Mouse (Mus musculus): ENCODE results near the gene Ttc23.

The Ttc23 gene

DNA sequence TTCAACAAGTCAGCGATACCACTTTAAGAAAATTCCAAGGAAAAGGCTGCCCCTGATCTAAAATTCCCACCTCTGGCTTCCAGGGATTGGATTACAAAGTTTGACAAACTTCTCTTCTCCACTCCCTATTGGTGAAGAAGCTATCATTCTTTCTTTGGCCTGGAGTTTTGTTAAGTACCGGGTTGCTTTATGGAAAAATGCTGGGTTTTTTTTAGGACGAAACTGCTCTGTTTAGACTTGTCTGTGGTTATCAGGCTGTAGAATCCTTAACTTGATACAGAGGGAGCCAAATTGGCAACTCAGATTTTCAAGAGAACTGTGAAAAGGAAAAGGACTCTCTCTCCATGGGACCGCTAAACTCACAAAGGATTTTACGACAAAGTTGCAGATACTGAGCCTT, at the start of gene Ttc23:
TSS of gene Ttc23 (plus strand) at position 134 of the 400 bp plus-strand sequence.
- no peak for DNase-seq

DNA sequence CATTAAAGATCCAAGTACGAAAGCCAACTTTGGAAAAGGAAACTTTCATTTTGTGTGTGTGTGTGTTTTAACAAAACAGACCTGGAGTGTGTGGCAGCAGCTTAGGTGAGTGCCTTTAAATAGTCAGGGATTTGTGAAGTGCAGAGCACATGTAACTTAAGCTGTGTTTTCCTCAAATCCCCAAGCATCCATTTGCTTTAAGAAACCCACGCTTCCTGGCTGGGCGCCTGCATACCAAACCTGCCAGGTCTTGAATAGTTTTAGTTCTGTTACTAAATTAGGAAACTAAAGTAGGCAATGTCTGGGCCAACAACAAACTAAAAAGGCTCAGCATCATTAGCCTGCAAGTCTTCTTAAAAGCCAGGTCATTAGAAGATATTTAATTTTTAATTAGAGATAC, 49.2 kb upstream of the Ttc23 start:
- DNase-seq: peak; percentile 64

DNA sequence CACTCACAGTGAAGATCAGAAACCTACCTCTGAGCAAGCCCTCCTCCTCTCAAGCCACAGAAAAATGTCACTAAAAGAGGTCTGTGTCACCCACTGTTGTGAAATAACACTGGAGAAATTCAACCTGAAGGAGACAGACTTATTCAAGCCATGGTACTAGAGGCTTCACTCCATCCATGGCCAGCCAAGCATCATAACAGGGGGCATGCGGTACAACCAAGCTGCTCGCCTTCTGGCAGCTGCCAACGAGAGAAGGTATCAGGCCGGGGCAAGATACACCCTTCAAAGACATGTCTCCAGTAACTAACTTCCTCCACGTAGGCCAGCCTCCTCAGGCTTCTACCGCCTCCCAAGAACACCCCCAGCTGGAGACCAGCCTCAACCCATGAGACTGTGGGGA, 42.1 kb upstream of the Ttc23 start:
- DNase-seq: no peak

DNA sequence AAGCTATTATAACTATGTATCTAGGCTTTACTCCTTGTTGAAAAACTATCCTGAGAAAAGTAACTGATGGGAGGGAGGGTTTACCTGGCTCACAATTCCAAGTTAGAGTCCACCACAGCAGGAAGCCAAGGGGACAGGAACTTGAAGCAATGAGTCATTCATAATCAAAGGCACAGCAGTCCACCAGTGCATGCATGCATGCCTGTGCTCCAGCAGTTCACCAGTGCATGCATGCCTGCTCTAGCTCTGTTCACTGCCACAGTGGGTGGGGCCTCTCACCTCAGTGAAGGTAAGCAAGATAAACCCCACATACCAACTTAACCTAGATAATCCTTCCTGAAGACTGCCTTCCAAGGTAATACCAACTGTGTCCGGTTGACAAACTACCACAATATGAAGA, 41.0 kb upstream of the Ttc23 start:
- DNase-seq: no peak

DNA sequence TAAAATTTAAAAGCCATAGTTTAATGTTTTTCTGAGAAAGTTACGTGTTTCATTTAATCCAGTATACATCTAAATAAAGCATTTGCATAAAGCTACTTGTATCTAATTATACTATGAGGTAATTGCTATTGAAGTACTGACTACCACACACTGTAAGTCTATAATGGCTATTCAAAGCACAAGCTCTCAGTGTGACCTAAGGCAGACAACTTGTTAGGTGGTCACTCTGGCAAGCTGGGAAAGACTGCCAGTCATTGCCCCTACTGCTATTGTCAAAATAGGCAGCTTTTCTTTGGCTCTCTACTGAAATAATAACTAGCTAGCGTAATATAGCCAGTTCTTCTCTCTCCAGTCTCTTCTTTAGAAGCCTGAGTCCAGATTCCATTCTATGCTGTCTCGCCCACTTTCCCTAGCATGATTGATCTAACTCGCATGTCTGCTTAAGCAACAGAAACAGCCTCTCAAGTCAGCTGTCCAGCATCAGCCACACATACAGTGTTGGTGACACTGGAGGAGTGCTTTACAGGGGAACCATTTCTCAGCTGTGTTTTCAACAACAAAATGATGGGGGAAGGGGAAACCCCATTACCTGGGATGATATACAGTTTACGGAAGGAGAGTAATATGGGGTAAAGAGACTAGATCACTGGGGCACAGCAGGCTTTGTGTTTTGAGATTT, 39.4 kb upstream of the Ttc23 start:
- DNase-seq: no peak

DNA sequence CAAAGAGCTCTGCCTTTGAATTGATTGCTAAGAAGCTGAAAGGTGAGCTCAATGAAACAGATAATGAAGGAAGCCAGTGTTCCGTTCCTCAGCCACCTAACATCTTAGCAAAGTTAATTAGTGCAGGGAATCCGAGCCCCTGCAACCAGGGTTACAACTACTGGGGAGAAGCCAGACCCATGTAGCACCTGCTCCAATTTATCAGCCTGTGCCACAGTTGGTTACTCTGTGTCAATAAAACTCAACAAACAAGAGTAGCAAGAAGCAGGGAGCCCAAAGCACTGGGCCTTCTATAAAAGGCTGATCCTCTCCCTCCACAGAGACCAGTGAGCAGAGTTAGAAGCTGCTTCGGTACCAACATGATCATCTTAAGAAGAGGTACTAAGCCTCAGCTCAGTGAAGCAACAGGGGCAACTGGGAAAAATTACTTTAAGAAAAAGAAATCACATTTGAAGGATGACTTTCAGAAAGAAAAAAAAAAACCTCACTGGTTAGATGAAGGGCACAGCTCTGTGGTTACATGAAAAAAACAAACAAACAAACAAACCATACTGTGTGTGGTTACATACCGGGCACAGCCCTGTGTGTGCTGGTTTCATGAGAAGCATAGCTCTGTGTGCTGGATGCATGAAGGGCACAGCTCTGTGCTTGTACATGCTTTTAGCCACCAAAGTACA, 38.7 kb upstream of the Ttc23 start:
- DNase-seq: no peak

DNA sequence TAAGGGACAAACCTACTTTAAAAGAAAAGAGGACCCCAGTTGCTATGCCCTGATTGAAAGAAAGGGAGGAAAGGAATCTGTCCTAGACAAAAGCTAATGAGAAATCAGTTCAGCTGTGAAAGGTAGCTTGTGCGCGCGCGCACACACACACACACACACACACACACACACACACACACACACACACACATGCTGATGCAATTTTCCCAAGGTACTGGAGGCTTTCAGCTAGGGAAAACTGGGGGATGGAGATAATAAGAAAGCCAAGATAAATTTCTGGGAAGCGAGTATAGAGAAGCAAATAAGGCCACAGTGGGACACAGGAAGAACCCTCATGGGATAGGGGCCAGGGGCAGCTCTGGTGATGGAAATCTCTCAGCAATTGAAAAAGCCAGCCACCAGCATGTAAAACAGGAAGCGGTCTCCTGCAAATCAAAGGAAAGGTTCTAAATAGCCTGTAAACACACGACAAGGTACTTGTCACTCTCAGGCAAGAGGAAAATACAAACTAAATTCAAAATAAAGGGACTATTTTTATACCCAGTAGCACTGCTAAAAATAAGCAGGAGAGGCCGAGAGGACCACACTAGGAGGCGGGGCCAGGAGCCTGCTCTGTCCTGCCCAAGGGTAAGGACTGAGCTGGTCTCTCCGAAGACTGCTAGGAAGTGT, 33.3 kb upstream of the Ttc23 start:
- no peak for DNase-seq

DNA sequence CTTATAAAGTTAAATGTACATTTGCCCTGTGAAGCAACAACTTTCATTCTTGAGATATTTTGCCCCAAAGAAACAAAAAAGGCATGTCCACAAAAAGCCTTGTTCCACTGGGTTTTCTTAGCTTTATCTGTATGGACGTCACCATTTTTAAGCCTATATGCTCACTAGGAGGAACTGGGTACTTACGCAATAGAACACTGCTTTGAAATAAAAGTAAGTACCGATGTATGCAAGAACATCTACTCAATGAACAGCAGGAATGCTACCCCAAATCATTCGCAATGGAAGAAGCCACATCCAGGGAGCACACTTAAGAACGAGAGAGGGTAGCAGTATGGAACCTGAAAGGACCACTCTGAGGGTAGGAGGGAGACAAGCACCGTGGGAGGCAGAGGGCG, 32.7 kb upstream of the Ttc23 start:
- no peak for DNase-seq

DNA sequence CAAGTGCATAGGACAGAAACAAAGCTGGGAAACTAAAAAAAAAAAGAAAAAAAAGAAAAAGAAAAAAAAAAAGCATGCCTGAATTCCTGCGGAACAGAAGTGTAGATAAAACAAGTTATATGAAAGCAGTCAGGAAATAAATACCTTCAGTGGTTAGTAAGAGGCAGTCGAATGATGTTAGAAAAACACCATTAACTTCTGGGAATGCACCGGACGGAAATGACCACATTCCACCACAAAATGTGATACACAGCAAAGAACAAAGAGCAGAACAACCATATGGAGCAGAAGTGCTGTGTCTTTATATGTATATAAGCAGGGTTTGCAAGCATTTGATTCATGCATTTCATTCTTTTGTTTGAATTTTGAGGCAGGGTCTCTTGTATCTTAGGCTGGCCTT, 30.3 kb upstream of the Ttc23 start:
- no peak for DNase-seq

DNA sequence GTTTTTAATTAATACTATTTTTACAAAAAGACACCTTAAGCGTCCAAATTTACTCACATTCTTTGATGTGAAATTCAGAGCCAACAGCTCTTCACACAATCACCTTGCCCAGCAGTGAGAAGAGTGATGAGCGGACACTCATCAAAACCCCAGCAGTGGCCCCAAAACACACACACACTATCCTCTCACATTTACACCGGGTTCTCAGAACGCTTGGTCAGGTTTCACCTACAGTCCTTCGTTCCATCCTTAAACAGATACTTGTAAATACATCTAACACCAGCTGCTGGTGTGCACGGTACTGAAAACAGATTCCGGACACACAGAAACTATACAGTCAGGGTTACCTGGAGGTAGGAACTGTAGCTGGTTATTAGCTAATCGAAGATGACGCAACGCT, 29.6 kb upstream of the Ttc23 start:
- no peak for DNase-seq

DNA sequence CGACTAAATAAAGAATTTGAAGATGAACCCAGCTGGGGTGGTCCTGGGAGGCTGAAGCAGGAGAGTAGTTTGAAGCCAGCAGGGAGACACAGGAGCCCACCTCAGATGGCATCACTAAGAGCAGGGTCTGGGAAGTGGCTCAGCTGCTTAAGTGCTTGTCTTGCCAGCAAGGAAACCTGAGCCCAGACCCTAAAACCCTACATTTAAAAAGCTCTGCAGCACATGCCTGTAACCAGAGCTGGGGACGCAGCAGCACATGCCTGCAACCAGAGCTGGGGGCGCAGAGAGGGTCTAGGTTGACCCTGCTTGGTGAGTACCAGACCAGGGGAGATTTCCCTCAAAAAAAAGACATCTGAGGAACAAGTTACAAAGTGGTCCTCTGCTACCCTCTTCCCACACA, 28.9 kb upstream of the Ttc23 start:
- no peak for DNase-seq

DNA sequence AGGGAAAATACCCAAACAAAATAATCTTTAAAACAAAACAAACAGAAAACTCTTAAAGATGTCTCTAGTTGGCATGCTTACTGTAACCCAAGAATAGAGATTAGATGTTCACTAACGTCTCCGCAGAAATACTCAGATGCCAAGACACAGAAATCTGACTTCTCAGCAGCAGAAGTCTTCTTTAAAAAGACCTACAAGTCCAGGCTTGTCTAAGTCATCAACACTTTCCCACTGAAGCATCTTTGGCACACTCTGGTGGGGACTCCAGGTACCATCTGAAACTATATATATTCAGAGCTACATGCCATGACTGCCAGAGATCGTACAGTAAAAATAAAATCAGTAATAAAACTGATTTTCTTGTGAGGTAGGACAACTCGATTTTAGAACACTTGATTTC, 27.4 kb upstream of the Ttc23 start:
- DNase-seq: no peak

DNA sequence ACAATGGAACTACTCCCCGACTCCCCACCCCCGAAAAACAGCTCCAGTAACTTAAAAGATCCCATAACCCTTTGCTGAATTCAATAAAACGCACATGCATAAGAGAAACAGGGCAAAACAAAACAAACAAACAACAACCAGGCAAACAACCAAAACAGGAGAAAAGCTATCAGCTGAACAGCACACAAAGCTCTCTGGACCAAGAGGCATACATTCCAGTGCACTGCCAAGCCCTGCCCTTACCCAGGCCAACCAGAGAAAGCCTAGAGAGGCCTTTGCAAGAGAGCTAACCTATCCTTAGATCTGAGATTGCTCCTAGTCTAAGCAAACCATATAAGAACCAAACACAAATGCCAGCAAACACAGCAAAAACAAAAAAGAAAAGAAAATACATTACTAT, 25.1 kb upstream of the Ttc23 start:
- DNase-seq: no peak

DNA sequence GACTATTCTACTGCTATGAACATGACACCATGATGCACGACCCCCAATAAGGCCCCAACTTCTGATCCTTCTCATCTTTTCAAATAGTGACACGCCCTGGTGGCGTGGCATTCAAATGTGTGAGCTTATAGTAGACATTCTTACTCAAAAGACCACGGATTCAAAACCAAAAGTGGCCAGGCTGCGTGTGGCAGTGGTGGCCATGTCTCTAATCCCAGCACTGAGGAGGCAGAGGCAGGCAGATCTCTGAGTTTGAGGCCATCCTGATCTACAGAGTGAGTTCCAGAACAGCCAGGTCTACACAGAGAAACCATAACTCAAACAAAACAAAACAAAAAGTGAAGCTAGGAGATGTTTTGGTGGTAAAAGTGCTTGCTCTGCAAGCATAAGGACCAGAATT, 20.5 kb upstream of the Ttc23 start:
- DNase-seq: no peak

DNA sequence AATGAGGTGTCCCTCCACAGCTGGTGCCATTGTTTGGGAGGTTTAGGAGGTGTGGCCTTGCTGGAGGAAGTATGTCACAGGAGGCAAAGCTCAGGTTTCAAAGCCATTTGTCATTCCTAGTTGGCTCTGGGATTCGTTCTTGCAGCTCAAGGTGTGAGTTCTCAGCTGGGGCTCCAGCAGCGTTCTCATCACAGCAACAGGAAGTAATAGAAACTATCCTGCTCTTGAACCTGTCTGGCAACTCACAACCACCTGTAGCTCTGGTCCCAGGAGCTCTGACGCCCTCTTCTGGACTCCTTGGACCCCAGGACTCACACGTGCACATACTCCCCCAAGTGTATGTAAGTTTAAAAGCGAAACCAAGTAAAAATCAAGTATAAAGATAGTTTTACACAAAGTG, 17.5 kb upstream of the Ttc23 start:
- no peak for DNase-seq

DNA sequence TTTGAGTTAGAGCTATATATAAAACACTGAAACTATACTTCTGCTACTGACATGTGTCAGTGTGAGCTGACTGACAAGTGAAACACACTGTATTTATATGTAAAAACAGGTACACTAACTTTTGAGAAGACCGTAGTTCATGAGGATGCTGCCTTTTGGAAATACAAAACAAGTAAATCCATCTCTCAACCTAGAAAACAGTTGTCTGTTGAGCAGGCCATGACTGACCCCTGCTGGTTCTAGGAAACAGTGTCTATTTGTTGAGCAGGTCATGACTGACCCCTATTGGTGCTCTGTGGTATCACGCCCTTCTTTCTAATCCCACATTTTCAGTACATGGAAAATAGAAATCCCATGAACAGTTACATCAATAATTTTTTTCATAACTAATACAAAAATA, 16.4 kb upstream of the Ttc23 start:
- DNase-seq: peak; percentile 55

DNA sequence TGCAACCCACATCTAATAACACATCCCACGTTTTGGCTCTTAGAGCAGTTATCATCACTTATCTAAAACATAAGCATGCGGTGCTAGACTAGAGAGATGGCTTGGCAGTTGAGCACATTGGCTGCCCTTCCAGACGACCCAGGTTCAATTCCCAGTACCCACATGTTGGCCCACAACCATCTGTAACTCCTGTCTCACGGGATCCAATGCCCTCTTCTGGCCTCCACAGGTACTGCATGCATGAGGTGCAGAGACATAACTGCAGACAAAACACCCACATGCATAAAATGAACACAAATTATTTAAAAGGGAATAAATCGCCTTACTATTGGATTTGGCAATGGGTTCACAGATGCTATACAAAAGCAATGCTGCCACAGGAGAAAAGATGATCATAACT, 14.8 kb upstream of the Ttc23 start:
- DNase-seq: no peak

DNA sequence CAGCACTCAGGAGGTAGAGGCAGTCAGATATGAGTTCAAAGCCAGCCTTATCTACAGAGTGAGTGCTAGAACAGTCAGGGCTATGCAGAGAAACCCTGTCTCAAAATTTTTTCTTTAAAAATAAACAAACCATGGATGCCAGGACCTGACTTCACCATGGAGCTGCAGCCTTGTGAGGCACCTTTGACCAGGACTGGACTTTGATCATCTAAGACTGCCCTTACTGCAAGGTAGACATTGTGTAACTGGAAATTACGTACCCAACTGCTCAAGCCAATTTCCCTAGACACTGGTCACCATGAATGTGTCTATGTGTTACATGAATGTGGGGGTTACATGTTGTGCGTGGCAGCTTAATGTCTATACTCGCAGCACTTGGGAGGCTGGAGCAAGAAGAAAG, 13.0 kb upstream of the Ttc23 start:
- peak; percentile 59 for DNase-seq

DNA sequence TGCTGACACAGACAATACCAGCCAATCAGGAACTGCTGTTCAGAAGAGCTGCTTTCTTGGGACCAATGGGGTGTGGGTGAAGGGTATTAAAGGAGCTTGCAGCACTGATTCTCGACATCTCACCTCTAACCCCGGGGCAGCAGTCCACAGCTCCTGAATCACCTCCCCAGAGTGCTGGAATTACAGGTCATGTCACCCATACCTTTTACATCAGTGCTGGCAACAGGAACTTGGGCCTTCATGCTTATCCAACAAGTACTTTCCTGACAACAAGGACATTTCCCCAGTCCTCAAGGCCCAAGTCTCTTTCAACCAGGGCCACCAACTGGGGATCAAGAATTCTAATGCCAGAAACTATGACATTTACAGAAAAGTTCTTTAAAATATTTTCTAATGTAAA, 11.0 kb upstream of the Ttc23 start:
- DNase-seq: no peak

DNA sequence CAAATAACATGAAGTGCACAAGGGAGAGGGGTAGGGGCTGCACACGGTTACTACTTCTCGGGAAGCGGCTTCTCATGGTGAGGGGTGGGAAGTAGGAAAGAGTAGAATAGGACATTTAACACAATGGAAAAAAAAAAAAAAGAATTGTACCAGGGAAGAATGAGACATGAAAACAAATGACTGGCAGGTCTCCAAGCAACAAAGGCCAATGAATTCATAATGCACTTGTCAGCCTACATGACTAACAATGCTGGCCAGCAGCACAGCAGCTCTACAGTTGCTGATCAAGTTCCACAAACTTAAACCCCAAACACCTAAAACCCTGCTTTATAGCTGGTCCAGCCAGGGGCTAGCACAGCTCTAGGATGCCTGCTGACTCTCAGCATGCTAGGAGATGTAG, 8.2 kb upstream of the Ttc23 start:
- DNase-seq: no peak

DNA sequence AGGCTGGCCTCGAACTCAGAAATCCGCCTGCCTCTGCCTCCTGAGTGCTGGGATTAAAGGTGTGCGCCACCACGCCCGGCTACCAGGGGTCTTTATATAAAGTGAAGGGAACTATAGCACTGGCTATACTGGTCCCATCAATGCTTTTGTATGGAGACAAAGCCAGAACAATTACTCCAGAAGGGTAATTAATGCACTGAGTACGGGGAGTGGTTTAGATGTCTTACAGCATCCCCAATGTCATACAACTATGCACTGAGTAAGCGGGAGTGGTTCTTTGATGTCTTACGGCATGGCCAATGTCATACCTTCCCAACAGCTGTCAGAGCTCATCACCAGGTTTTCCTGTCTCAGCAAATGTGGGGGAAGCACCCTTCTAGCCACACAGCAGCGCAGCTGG, 4.3 kb upstream of the Ttc23 start:
- no peak for DNase-seq

DNA sequence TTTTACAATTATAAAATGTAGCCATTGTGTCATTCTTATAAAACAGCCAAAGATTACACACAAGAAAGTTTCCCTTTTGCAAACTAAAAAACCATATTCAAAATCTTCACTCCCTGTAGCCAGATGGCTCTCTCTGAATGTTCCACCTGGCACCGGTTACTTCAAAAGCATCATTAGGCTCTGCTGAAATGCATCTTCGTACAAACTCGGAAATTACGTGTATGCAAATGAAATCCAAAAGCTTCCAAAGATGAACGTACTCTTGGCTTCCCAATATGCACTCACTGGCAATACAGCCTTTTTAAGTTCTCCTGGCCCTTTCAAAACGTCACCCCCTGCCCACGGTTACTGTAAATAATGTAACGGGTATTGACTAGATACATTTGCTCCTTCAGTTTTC, 2.9 kb upstream of the Ttc23 start:
- DNase-seq: no peak

DNA sequence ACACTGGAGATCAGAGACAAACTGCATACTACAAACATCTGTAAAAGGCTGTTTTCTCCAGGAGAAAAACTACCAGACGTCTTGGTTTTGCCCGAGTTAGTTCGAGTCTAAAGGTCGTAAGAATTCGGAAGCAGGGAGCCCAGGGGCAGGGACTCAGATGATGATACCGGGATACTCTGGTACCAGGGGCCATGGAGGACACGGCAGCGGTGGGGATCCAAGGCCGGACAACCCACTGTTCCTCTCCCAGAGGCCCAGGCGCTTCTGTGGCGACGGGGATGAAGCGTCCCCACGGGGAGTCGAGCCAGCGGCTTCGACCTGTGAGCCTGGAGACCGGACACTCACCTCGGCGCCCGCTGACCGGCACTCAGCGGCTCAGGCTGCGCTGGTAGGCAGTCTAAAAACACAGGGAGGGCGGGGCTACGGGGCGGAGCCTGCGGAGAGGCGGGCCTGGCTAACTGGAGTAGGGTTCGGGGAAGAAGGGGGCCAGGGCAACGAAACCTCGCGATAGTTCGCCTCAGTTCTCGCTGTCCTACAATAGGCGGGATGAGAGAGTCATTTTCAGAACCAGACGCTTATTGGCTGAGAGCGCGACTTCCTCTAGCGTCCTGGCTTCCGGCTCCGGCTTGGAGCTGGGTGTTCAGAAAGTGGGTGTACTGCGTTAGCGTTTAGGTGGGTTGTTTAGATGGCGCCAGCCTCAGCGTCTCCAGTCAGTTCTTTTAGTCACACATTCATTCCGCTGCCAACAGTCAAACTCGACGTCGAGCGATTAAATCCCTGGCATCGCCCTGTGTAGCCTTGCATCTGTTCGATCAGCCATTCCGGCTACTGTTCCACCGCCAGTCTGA, 2.2 kb upstream of the Ttc23 start, which contains the start of gene Lrrc28:
TSS of gene Lrrc28 (minus strand) at position 436 of the 848 bp plus-strand sequence.
- DNase-seq: peak; percentile 99

DNA sequence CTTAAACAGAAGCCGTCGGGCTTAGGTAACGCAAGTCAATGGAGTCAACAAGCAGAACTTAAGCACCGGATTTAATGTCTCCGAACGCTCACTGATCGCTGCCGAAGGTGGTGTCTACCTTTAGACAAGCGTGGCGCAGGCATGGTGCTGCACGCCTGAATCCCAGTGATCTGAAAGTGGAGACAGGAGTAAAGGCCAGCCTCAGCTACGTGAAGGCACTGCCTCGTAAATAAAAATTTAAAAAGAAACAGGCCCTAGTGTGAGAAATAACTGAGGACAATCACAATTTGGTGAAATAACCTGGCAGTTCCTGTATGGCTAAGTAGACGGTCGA, 1.6 kb upstream of the Ttc23 start:
- no peak for DNase-seq

All from kidney, adult 11 months (tissue).